Mouse (Mus musculus) liver, embryonic 13.5 days (tissue): ENCODE data around the gene B230217C12Rik. TPM values are rescaled to one million over a fixed set of nuclear protein-coding genes. Genes with fewer than 3 reads are reported as not detected.

Experiments used
- ATAC-seq: fragments of 200-750 bp; cut with Nextera tagmentation; 2 replicates; pipeline ENCODE4 v1.8.0; 2017; ENCODE audit warnings: low read depth, mild to moderate bottlenecking, moderate number of reproducible peaks, moderate library complexity
- DNase-seq: peaks from one replicate; pipeline ENCODE4 v3.0.0; 2022
- H3K27ac ChIP-seq: fragments of 300-500 bp; sonication (generic); 2 replicates; pipeline ENCODE4 v1.5.1; 2015; ENCODE audit warnings: moderate library complexity, mild to moderate bottlenecking, inconsistent platforms
- H3K27me3 ChIP-seq: fragments of 300-500 bp; sonication (generic); 2 replicates; pipeline ENCODE4 v1.6.1; 2015; ENCODE audit warnings: mild to moderate bottlenecking, inconsistent platforms
- H3K36me3 ChIP-seq: fragments of 300-500 bp; sonication (generic); 2 replicates; pipeline ENCODE4 v1.6.1; 2015; ENCODE audit warnings: mild to moderate bottlenecking, inconsistent platforms
- H3K4me1 ChIP-seq: fragments of 300-500 bp; sonication (generic); replicated peaks from 2 replicates; pipeline ENCODE4 v1.6.1; 2015; ENCODE audit warnings: inconsistent platforms
- H3K4me2 ChIP-seq: fragments of 300-500 bp; sonication (generic); 2 replicates; pipeline ENCODE4 v1.6.1; 2015; ENCODE audit warnings: inconsistent platforms, mild to moderate bottlenecking, moderate library complexity
- H3K4me3 ChIP-seq: fragments of 300-500 bp; sonication (generic); replicated peaks from 2 replicates; pipeline ENCODE4 v1.5.1; 2015; ENCODE audit warnings: mild to moderate bottlenecking, inconsistent platforms
- H3K9ac ChIP-seq: fragments of 300-500 bp; sonication (generic); 2 replicates; pipeline ENCODE4 v1.6.1; 2015; ENCODE audit warnings: mild to moderate bottlenecking, inconsistent platforms
- H3K9me3 ChIP-seq: fragments of 300-500 bp; sonication (generic); replicated peaks from 2 replicates; pipeline ENCODE4 v1.6.1; 2016; ENCODE audit warnings: inconsistent platforms
- WGBS: fragments of 180-500 bp; shearing (Covaris S2); methylation state at CpG from one replicate; pipeline ENCODE4 v1.1.7; 2015; ENCODE audit not compliant: insufficient replicate concordance; 5-methylcytosine and 5-hydroxymethylcytosine counted together
- polyA plus RNA-seq: library from polyadenylated mRNA; unstranded; fragments of >200 nt; fragmentation: Nextera tagmentation; extraction: Ambion mirVana; gene quantifications from 2 replicates; pipeline ENCODE4 v1.2.1, GENCODE M21; 2015

The B230217C12Rik gene
- polyA plus RNA-seq, 1 experiment from 2014 or later: 0.85 TPM

DNA sequence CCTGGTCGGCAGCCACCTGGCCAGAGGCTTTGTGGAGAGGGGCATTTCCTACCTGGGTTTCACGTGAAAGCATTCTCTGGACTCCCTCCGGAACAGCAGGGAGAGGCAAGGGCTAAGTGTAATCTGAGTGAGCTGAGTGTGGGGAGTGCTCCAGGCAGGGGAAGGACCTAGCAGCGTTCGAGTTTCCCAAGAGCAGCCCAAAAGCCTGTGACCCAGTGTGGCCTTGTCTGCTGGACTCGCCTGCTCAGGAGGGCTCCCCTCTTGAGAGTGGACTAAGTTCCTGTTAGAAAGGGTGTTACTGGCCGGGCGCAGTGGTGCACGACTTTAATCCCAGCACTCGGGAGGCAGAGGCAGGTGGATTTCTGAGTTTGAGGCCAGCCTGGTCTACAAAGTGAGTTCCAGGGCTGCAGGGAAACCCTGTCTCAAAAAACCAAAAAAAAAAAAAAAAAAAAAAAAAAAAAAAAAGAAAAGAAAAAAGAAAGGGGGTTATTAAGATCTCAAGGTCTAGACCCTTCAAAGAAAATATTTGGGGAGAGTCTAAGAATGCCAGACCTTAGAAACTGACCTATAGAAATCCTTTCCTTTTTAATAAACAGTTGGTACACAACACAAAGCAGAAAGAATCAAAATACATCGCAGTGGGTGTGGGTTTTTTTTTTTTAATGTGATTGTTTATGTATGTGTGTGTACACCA, 992 bp upstream of the B230217C12Rik start:
- peaks cover 20% of the 10 kb centered on the region for H3K36me3 ChIP-seq
- H3K9me3 ChIP-seq: no peaks in the 10 kb centered on the region
- peaks cover 55% of the 10 kb centered on the region for H3K4me1 ChIP-seq
- no peak for DNase-seq
- no peak overlapping the region for H3K9ac ChIP-seq
- H3K4me3 ChIP-seq: no peak overlapping the region
- H3K4me2 ChIP-seq: no peak overlapping the region
- H3K27ac ChIP-seq: peak overlapping the region; percentile 6; the same call in 1 of the 2 replicates
- no peaks in the 10 kb centered on the region for H3K27me3 ChIP-seq
- ATAC-seq: no peak
- WGBS: 67% methylated on average over 11 of the region's 11 CpGs

DNA sequence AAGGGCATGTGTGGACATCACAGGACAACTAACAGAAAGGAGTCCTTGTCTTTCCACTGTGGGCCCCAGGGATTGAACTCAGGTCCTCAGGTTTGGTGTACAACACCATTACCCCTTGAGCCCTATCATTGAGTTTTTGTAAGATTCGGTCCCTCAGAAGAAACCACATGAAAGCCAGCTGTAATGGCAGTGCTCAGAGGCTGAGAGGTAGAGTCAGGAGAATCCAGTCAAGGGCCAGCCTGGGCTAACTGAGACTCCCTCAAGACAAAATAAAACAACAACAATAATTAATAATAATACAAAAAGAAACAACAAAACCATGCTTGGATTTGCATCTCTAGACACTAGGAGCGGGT, 467 bp upstream of the B230217C12Rik start:
- Histone ChIP-seq H3K4me2 (peak overlapping the region; percentile 68), H3K4me3 (peak overlapping the region; percentile 55; the same call in 1 of the 2 replicates), H3K36me3 (peaks cover 15% of the 10 kb centered on the region), H3K9ac (no peak overlapping the region), H3K27me3 (no peaks in the 10 kb centered on the region), H3K27ac (no peak overlapping the region), H3K9me3 (no peaks in the 10 kb centered on the region), H3K4me1 (peaks cover 50% of the 10 kb centered on the region)
- ATAC-seq (no peak), DNase-seq (no peak)
- WGBS: 59% methylated on average over 2 of the region's 2 CpGs

DNA sequence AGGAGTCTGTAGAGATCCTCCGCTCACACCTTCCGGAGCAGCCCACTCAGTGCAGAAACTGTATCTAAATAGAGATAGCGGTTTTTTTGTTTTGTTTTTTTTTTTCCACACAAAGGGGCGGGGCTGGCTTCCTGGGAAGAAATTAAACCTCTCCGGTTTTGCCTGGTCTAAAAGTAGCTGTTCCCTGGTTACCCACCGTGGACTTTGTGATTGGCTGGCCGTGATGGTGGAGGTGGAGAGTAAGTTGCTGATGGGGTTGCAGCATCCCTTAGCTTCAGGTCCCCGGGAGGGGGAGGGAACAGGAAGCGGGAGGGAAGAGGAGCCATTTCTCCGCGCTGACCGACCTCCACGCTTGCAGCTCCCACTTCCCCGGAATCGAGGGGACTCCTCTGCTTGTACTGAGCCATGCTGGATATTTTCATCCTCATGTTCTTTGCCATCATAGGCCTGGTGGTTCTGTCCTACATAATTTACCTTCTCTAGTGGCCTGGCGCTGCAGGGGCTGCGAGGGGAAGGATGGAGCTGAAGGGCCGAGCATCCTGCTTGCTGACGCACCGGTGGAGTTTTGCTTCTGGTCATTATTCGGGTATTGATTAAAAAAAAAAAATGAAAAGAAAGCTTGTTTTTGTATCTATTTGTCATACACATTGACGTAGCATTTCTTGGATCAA, 546 bp downstream of the B230217C12Rik start:
- H3K4me2 ChIP-seq: peak overlapping the region; percentile 68
- H3K4me1 ChIP-seq: peaks cover 50% of the 10 kb centered on the region
- ATAC-seq (peak; percentile 62), DNase-seq (no peak)
- peak overlapping the region; percentile 55 for H3K4me3 ChIP-seq
- H3K9me3 ChIP-seq: no peaks in the 10 kb centered on the region
- peaks cover 8% of the 10 kb centered on the region; the same call in 1 of the 2 replicates for H3K36me3 ChIP-seq
- H3K27me3 ChIP-seq: no peaks in the 10 kb centered on the region
- H3K27ac ChIP-seq: no peak overlapping the region
- 6% methylated on average over 22 of the region's 22 CpGs for WGBS
- peak overlapping the region; percentile 59 for H3K9ac ChIP-seq

DNA sequence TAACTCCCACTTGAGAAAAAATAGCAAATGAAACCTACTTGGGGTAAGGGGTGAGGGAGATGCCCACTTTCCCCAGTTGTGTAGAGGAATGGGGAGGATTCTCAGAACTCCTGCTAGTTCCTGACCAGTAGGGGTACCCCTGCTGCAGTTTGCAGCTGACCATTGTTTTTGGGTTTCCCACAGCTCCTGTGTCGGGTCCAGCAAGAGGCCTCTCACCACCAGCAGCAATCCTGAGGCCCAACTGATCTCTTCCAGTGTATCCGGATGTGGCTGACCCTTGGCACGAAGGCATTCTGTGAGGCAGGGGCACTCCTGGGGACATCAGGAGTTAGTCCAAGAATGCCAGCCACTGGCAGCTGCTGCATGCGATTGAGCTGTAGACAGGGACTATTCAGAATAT, 1.4 kb downstream of the B230217C12Rik start:
- H3K4me1 ChIP-seq: peaks cover 42% of the 10 kb centered on the region
- no peak overlapping the region for H3K9ac ChIP-seq
- peaks cover 4% of the 10 kb centered on the region; the same call in 1 of the 2 replicates for H3K36me3 ChIP-seq
- no peaks in the 10 kb centered on the region for H3K27me3 ChIP-seq
- DNase-seq (no peak), ATAC-seq (no peak)
- H3K4me2 ChIP-seq: no peak overlapping the region
- WGBS: 62% methylated on average over 4 of the region's 4 CpGs
- no peak overlapping the region for H3K27ac ChIP-seq
- H3K9me3 ChIP-seq: no peaks in the 10 kb centered on the region
- no peak overlapping the region for H3K4me3 ChIP-seq

DNA sequence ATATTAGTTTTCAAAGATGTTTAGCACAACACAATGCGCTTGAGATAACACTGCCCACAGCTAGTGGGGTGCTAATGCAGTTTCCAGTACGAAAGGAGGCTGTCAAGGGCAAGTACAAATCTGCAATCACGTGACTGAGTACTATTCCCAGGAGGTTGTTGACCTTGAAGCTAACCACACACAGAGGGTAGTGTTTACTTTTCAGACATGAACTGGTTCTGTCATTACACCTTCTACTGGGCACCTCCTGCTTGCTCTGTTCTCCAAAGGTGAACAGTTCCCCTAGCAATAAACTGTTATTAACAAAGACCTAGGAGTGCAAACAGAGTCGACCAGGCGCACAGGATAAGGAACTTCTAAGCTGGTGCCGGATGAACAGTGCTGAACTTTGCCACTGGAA, 9.8 kb downstream of the B230217C12Rik start:
- Histone ChIP-seq H3K4me1 (no peaks in the 10 kb centered on the region), H3K4me2 (no peak overlapping the region), H3K9me3 (no peaks in the 10 kb centered on the region), H3K4me3 (no peak overlapping the region), H3K27ac (no peak overlapping the region), H3K27me3 (no peaks in the 10 kb centered on the region), H3K36me3 (no peaks in the 10 kb centered on the region), H3K9ac (no peak overlapping the region)
- DNase-seq (no peak), ATAC-seq (no peak)
- WGBS: 50% methylated on average over 6 of the region's 6 CpGs

DNA sequence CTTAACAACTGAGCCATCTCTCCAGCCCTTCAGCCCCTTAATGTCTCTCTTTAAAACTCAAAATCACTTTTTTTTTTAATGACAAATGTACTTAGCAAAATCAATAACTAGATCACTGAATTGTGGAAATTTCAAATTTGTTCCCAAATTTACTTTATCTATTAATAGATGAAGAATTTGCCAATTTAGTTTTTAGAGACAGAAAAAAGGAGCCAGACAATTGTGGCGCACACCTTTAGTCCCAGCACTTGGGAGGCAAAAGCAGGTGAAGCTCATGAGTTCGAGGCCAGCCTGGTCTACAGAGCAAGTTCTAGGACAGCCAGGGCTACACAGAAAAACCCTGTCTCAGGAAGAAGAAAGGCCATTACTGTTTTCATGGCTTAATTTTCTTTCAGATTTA, 11.0 kb downstream of the B230217C12Rik start:
- no peaks in the 10 kb centered on the region for H3K27me3 ChIP-seq
- ATAC-seq (no peak), DNase-seq (no peak)
- no peak overlapping the region for H3K4me3 ChIP-seq
- H3K4me1 ChIP-seq: no peaks in the 10 kb centered on the region
- WGBS: 70% methylated on average over 2 of the region's 2 CpGs
- no peak overlapping the region for H3K9ac ChIP-seq
- no peaks in the 10 kb centered on the region for H3K9me3 ChIP-seq
- H3K4me2 ChIP-seq: no peak overlapping the region
- H3K36me3 ChIP-seq: no peaks in the 10 kb centered on the region
- H3K27ac ChIP-seq: no peak overlapping the region

DNA sequence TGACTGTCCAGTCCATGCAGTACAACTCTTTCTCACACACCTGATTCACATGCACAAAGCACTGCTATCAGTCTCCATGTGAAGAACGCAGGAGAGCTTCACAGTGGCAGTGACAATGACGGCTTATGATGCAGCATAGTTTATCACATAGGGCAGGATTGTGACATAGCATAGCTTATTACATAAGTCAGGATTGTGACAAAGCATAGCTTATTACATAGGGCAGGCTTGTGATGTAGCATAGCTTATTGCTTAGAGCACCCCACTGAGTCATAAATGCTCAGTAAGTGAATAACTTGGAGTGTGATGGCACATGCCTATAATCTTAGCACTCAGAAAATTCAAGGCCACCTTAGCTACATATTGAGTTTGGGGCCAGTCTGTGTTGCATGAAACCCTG, 14.9 kb downstream of the B230217C12Rik start:
- Histone ChIP-seq H3K9ac (no peak overlapping the region), H3K27ac (no peak overlapping the region), H3K27me3 (no peaks in the 10 kb centered on the region), H3K4me1 (no peaks in the 10 kb centered on the region), H3K9me3 (no peaks in the 10 kb centered on the region), H3K4me3 (no peak overlapping the region), H3K4me2 (no peak overlapping the region), H3K36me3 (no peaks in the 10 kb centered on the region)
- no peak for DNase-seq
- ATAC-seq: no peak
- 75% methylated on average over 2 of the region's 2 CpGs for WGBS

DNA sequence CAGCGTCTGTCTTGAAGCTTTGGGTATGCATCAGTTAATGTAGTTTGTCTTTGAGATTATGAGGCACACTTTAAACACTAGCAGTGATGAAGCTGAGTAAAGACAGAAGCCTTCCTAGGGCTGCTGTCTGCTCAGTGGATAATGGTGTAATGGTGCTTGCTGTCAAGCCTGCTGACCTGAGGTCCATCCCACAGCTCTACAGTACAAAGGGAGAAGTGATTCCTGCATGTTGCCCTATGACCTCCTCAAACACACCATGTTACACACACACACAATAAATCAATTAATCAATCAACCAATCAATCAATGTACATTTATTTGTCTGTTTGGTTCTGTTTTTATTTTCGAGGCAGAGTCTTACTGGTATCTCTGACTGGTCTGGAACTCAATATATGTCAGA, 21.6 kb downstream of the B230217C12Rik start:
- H3K4me1 ChIP-seq: no peaks in the 10 kb centered on the region
- no peaks in the 10 kb centered on the region for H3K27me3 ChIP-seq
- no peak overlapping the region for H3K27ac ChIP-seq
- H3K4me2 ChIP-seq: no peak overlapping the region
- H3K9ac ChIP-seq: no peak overlapping the region
- no peaks in the 10 kb centered on the region for H3K9me3 ChIP-seq
- DNase-seq (no peak), ATAC-seq (no peak)
- WGBS: 56% methylated on average over 2 of the region's 2 CpGs
- no peaks in the 10 kb centered on the region for H3K36me3 ChIP-seq
- no peak overlapping the region for H3K4me3 ChIP-seq

DNA sequence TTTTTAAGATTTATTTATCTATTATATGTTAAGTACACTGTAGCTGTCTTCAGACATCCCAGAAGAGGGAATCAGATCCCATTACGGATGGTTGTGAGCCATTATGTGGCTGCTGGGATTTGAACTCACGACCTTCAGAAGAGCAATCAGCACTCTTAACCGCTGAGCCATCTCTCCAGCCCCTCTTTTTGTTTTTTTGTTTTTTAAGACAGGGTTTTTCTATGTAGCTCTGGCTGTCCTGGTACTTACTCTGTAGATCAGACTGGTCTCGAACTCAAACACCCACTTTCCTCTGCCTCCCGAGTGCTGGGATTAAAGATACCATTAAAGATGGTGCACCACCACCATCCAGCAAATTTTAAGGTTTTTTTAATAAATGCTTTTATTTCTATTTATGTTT, 24.8 kb downstream of the B230217C12Rik start:
- no peak overlapping the region for H3K4me3 ChIP-seq
- H3K9me3 ChIP-seq: no peaks in the 10 kb centered on the region
- no peak overlapping the region for H3K27ac ChIP-seq
- no peaks in the 10 kb centered on the region for H3K27me3 ChIP-seq
- WGBS: 77% methylated on average over 5 of the region's 5 CpGs
- no peak overlapping the region for H3K4me2 ChIP-seq
- DNase-seq (no peak), ATAC-seq (no peak)
- H3K9ac ChIP-seq: no peak overlapping the region
- no peaks in the 10 kb centered on the region for H3K4me1 ChIP-seq
- H3K36me3 ChIP-seq: no peaks in the 10 kb centered on the region

DNA sequence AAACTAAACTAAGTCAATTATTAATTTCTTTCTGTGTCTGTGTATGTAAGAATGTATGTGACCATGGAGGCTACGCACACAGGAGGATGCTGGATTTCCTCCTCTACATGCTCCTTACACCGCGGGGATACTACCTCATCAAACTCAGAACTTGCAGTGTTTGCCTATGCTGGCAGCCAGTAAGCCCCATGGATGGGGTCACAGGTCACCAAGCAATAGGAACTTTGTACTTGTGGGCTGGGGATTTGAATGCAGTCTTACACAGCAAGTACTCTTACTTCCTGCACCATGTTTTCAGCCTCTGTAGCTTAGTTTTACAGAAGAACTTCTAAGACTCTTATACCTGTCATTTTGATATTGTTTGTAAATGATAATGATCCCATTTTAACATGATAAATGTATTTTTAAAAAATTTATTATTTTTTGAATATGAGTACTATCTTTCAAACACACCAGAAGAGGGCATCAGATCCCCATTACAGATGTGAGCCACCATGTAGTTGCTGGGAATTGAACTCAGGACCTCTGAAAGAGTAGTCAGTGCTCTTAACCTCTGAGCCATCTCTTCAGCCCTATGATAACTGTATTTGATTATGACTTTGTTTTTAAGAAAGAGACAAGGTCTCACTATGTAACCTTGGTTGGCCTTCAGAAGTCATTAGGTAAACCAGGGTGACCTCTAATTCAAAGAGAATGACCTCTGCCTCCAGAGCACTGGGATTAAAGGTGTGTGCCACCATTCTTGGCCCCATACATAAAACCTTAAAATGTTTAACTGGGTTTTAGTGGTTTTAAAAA, 25.7 kb downstream of the B230217C12Rik start:
- no peak overlapping the region for H3K9ac ChIP-seq
- H3K27me3 ChIP-seq: no peaks in the 10 kb centered on the region
- 76% methylated on average over 3 of the region's 3 CpGs for WGBS
- DNase-seq (no peak), ATAC-seq (no peak; the same call in 1 of the 2 replicates)
- H3K4me2 ChIP-seq: no peak overlapping the region
- no peaks in the 10 kb centered on the region for H3K4me1 ChIP-seq
- no peak overlapping the region for H3K4me3 ChIP-seq
- H3K27ac ChIP-seq: no peak overlapping the region
- no peaks in the 10 kb centered on the region for H3K9me3 ChIP-seq
- H3K36me3 ChIP-seq: no peaks in the 10 kb centered on the region

DNA sequence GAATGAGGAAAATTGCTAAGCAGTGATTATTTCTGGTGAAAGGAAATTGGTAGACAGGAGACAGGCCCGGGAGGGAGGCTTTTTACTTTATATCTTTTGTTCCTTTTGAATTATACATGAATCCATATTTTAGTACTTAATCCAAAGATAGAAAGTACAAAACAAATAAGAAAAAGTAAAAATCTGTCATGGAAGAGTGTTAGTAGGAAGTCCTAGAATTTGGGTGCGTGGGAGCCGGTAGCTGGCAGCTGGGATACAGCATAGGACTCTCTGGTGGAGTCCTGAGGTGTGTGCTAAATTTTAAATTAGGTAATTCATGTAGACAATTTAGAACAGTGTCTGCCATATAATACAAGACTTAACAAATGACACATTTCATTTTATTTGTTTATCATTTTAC, 27.0 kb downstream of the B230217C12Rik start:
- H3K4me2 ChIP-seq: no peak overlapping the region
- DNase-seq: no peak
- WGBS: 71% methylated on average over 3 of the region's 3 CpGs

More for the DNA sequence above, 27.0 kb downstream of the B230217C12Rik start:
- Histone ChIP-seq H3K4me3 (no peak overlapping the region), H3K36me3 (no peaks in the 10 kb centered on the region), H3K27me3 (no peaks in the 10 kb centered on the region), H3K9me3 (no peaks in the 10 kb centered on the region), H3K4me1 (no peaks in the 10 kb centered on the region), H3K27ac (no peak overlapping the region), H3K9ac (no peak overlapping the region)
- ATAC-seq: no peak
